ENCODE assay signal across 9 mouse cellular contexts in the genomic region with DNA sequence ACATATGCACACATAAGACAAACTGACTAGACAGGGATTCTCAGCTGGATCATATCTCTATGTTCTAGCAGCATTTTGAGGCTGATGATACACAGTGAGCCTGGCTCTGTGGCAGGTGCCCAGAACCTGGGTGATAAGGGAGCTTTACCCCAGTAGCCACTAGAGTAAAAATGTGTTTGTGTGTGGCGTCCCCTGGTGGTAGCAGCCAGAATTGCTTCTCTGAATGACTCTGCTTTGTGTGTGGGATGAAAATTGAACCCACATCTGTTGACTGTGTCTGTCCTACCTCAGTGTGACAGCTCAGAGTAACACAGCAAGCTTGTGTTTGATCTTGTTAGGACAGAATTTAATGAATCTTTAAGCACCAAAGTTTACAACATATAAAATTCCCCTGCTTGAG. TPM values are rescaled to one million over a fixed set of nuclear protein-coding genes. Genes with fewer than 3 reads are reported as not detected.
DNase-seq lines count a peak whose midpoint lies in the region; ATAC-seq and TF ChIP-seq lines count a peak whose summit lies in the region.
"Not testable (repeated sequence)": the region's sequence is repeated elsewhere in the genome, so short reads cannot be mapped to it uniquely, and the experiment has no call there.
"Had no signal": no experiment of that assay in that cellular context is flagged by ENCODE, and none has a peak within 500 bp of the region (broad histone marks: within the 10 kb centered on the region; RNA-seq: fewer than 3 reads in every experiment).

No protein-coding gene starts in this region.

- H3K27me3 ChIP-seq in heart, adult 2 months (ENCODE audit: control insufficient read depth, insufficient read depth, low read length), result not testable (repeated sequence)
- H3K27me3 ChIP-seq in limb, embryonic 14.5 days (ENCODE audit: control insufficient read depth, insufficient read depth, low read length), result peaks cover 30% of the 10 kb centered on the region

- H3K9me3 ChIP-seq in limb, embryonic 14.5 days (ENCODE audit: control insufficient read depth, low read length), result not testable (repeated sequence)

- not testable (repeated sequence) for H3K9ac ChIP-seq in heart, adult 2 months (ENCODE audit: low read depth, low read length); limb, embryonic 14.5 days (ENCODE audit: low read depth, low read length, severe bottlenecking)

- not testable (repeated sequence) for H3K4me1 ChIP-seq in heart, adult 2 months (ENCODE audit: control insufficient read depth, insufficient read depth, low read length); limb, embryonic 14.5 days (ENCODE audit: control insufficient read depth, insufficient read depth, low read length)

- TF ChIP-seq EP300 in heart, adult 2 months (IDR thresholded peaks at IDR 0.05; ENCODE audit: insufficient read depth, low read depth, low read length), result 0 out of 2 replicates have a peak, but pooled peaks have one; percentile 22

- peak; percentile 32 for DNase-seq in CD4-positive helper T cell, adult 2 months (ENCODE audit: low read depth, low spot score)
- DNase-seq in adrenal gland, postnatal 4 days (ENCODE audit: low spot score in 2 of 2), result peak; percentile 24 to 57
- DNase-seq in embryo, embryonic 11.5 days (ENCODE audit: low read depth, low spot score), result peak; percentile 57
- DNase-seq in heart, adult 2 months, result peak; percentile 54 to 68
- peak; percentile 80 for DNase-seq in kidney, postnatal 10 days
- DNase-seq in limb, embryonic 14.5 days (ENCODE audit: low spot score), result peak; percentile 60
- peak; percentile 33 for DNase-seq in ovary, postnatal 10 days (ENCODE audit: low spot score)
- DNase-seq in testis, postnatal 10 days (ENCODE audit: low spot score), result peak; percentile 78

- ATAC-seq in limb, embryonic 14.5 days (ENCODE audit: low FRiP score, low read depth), result 0 out of 2 replicates have a peak, but pooled peaks have one; percentile 13

- H3K4me2 ChIP-seq in limb, embryonic 14.5 days (replicated peaks; ENCODE audit: low read depth, low read length, severe bottlenecking), result not testable (repeated sequence)

- peak; percentile 80 for TF ChIP-seq CTCF in heart, adult 2 months (IDR thresholded peaks at IDR 0.05)

- WGBS in heart, adult 2 months, result 3% methylated on average over 1 of the region's 1 CpGs
- WGBS in limb, embryonic 14.5 days, result 0% methylated on average over 1 of the region's 1 CpGs

- H3K36me3 ChIP-seq in heart, adult 2 months (ENCODE audit: control insufficient read depth, insufficient read depth, low read length); limb, embryonic 14.5 days (ENCODE audit: control insufficient read depth, insufficient read depth, low read length): not testable (repeated sequence)

- not testable (repeated sequence) for H3K79me2 ChIP-seq in heart, adult 2 months (replicated peaks; ENCODE audit: control insufficient read depth, insufficient read depth, low read length)

- H3K4me3 ChIP-seq in heart, adult 2 months; limb, embryonic 14.5 days (replicated peaks; ENCODE audit: low read length): not testable (repeated sequence)

- intact Hi-C loops in heart, adult 2 months (cut with DNase I), result loop anchor here (10.0 kb wide), 1 partner anchor 685 kb away; no protein-coding TSS in a partner anchor

- not testable (repeated sequence) for TF ChIP-seq POLR2A in heart, adult 2 months (IDR thresholded peaks at IDR 0.05; ENCODE audit: insufficient read depth, low read depth, low read length); limb, embryonic 14.5 days (IDR thresholded peaks at IDR 0.05; ENCODE audit: borderline replicate concordance, extremely low read depth, insufficient read depth, insufficient read length)

- not testable (repeated sequence) for H3K27ac ChIP-seq in heart, adult 2 months; limb, embryonic 14.5 days (replicated peaks; ENCODE audit: low read depth, low read length)

RNA-seq across cellular contexts. Expression of a gene that starts 2.2 kb away (rescaled TPM):
- 1 to 10 TPM in 1 of 2 experiments, under 1 TPM in 1; 0.59 to 1.8 TPM for total RNA-seq in adrenal gland, postnatal 4 days (2021)
- 10 to 100 TPM; 18.0 to 22.4 TPM for total RNA-seq in heart, adult 2 months (2021)
- 25.0 and 27.6 TPM in 2 replicates for polyA plus RNA-seq in heart, adult 2 months (2012; rRNA removed)
- 4.1 and 4.7 TPM in 2 replicates for polyA plus RNA-seq in limb, embryonic 14.5 days (2012; rRNA removed)
- polyA plus RNA-seq in limb, embryonic 14.5 days (2014; fragmentation: Nextera tagmentation; extraction: Ambion mirVana), result 6.8 and 7.6 TPM in 2 replicates

RNA-seq across cellular contexts. Expression of a gene that starts 44.5 kb away (rescaled TPM):
- total RNA-seq in adrenal gland, postnatal 4 days (2021), result 10 to 100 TPM in 1 of 2 experiments, 1 to 10 TPM in 1; 3.7 to 13.6 TPM
- total RNA-seq in heart, adult 2 months (2021), result not detected
- 0.18 and 0.20 TPM in 2 replicates for polyA plus RNA-seq in heart, adult 2 months (2012; rRNA removed)
- 33.6 and 39.1 TPM in 2 replicates for polyA plus RNA-seq in limb, embryonic 14.5 days (2012; rRNA removed)
- 102 and 111 TPM in 2 replicates for polyA plus RNA-seq in limb, embryonic 14.5 days (2014; fragmentation: Nextera tagmentation; extraction: Ambion mirVana)
- total RNA-seq: heart, postnatal 25 days had no signal

RNA-seq across cellular contexts. Expression of a gene that starts 55.6 kb away (rescaled TPM):
- not detected for total RNA-seq in adrenal gland, postnatal 4 days (2021)
- not detected for total RNA-seq in heart, adult 2 months (2021)
- polyA plus RNA-seq in heart, adult 2 months (2012; rRNA removed), result not detected in 2 replicates
- 0.04 TPM in 1 of 2 replicates, not detected in the other for polyA plus RNA-seq in limb, embryonic 14.5 days (2012; rRNA removed)
- not detected in 2 replicates for polyA plus RNA-seq in limb, embryonic 14.5 days (2014; fragmentation: Nextera tagmentation; extraction: Ambion mirVana)
- total RNA-seq: heart, postnatal 25 days had no signal

Comparison
In these comparisons a context has a peak if more than half of its experiments do, and no peak if none do; other contexts are left out.
1. RNA of a gene that starts 2.2 kb away (total RNA-seq): 18.0 to 22.4 TPM in heart, adult 2 months; 0.59 to 1.8 TPM in adrenal gland, postnatal 4 days; every median in the first group is over 4 times any median in the second.
2. RNA of a gene that starts 44.5 kb away (total RNA-seq): 3.7 to 13.6 TPM in adrenal gland, postnatal 4 days; not detected in heart, adult 2 months; every median in the first group is over 4 times any median in the second.
3. Peak in every context shown above with its lines, with median percentiles within 50 percentile points of each other: DNase-seq.